Mouse (Mus musculus): ENCODE measurements around the gene Zfp58.
"Not testable (repeated sequence)": the region's sequence is repeated elsewhere in the genome, so short reads cannot be mapped to it uniquely, and the experiment has no call there.

The Zfp58 gene

DNA sequence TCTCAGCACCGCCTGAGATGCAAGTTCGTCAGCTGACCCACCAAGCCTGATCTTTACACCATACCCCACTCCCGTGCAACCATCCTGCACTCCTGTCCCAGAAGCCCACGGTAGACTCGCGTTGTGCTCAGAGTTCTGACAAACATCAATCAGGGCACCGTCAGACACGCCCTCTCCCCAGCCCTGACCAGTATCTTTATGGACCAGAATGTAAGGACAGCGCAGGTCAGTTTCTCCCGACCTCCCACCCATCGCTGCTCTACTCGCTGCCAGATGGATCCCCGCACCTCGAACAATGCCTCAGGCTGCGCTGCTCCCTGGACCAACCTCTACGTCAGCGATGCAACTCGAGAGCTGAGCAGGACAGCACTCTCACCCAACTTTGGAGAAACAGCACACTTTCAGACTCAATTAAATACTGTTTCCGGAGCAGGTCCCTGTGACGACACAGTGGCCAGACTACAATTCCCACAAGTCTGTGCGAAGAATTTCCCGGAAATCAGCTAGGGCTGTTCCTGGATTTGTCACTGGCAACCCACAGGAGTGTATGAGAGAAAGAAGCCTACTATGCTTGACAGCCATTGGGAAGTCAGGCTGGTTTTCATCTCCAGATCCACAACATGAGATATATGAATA is at the start of gene Zfp58:
TSS of gene Zfp58 (minus strand) at position 472 of the 636 bp plus-strand sequence.
- peak; percentile 85 for DNase-seq

- DNase-seq: no peak
Observed at GRCm38 (mm10) chr13:67545941-67546340, 45.6 kb upstream of the Zfp58 start.

DNA sequence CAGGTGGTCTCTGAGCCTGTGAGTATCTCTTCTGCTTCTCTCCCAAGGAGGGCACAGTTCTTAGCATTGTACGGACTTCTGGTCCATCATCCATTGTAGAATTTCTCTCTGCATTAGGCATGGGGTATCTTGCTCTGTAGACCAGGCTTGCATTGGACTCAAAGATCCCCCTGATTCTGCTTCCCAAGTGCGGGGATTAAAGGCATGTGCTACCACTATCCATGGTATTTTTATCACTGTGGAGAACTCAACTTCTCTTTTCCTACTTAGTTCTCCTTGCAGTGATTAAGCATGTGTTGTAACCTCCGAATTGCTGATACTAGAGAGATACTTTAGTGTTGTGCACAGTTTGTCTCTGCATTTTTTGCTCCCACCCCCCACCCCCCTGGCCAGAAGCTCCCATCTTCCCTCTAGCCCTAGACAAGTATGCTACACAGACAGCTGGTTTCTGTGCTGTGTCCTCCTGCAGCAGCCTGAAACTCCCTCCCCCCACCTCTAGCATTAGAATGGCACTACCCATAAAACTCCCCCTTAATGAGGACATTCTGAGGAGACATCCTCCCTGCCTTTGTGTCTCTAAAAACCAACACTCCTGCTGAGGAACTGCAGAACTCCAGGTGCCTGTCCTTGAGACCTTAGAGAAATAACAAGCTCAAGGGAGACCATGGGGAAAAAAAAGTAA is 26.8 kb upstream of the Zfp58 start:
- no peak for DNase-seq

- DNase-seq: peak; percentile 94
Observed at GRCm38 (mm10) chr13:67525753-67526410, 25.5 kb upstream of the Zfp58 start, which contains the start of the genes Gm26965 and Zfp87. Gene Gm26965 (minus strand): TSS chr13:67526151. Gene Zfp87 (minus strand): TSS chr13:67526177.

DNA sequence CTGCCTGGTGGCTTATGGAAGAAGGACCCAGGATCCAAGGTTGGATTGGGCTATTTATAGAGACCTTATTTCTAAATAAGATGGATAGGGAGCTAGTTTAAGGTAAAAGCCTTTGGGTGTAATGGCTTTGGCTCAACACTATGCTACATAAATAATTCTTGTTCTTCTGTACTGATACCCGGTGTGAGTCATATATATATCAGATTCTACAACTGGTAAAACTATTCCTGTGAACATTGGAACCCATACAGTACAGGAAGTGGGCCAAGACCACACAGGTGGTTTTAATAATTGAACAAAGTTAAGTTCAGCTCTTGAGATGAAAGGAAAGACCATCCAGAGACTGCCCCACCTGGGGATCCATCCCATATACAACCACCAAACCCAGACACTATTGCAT is 553 bp upstream of the Zfp58 start:
- peak; percentile 24 for DNase-seq

DNA sequence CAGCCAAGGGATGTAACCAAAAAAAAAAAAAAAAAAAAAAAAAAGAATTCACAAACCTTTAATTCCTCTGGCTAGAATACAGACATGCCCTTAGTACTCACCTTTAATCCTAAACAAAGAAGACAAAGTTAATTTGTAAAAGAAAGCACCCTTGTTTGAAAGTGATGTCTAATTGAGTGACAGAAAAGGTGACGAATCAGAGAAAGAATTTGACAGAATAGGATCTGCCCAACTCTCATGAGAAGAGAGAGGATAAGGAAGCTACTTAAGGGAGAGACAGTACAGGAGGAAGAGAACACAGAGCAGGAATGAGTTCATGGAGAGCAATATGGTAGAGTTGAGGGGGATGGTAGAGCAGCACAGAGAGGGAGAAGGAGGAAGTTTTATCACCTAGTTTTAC is 4.7 kb downstream of the Zfp58 start:
- DNase-seq: no peak

DNA sequence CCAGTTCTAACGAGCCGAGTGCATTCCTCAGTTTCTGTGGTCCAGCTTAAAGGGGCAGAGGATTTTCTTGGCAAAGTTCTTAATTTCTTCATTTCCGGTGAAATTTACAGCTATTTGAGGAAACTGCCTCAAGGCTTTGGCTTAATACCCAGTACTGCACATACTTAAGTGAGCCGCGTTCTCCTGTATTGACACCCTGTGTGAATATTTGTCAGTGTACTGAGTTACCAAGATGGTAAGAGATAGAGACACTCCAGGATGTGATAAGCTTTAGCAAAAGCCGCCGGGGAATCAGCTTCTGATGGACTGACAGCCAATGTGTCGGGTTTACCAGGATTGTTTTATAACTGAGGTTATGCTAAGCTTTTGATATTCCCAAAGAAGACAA is 15.9 kb downstream of the Zfp58 start:
- DNase-seq: no peak

DNA sequence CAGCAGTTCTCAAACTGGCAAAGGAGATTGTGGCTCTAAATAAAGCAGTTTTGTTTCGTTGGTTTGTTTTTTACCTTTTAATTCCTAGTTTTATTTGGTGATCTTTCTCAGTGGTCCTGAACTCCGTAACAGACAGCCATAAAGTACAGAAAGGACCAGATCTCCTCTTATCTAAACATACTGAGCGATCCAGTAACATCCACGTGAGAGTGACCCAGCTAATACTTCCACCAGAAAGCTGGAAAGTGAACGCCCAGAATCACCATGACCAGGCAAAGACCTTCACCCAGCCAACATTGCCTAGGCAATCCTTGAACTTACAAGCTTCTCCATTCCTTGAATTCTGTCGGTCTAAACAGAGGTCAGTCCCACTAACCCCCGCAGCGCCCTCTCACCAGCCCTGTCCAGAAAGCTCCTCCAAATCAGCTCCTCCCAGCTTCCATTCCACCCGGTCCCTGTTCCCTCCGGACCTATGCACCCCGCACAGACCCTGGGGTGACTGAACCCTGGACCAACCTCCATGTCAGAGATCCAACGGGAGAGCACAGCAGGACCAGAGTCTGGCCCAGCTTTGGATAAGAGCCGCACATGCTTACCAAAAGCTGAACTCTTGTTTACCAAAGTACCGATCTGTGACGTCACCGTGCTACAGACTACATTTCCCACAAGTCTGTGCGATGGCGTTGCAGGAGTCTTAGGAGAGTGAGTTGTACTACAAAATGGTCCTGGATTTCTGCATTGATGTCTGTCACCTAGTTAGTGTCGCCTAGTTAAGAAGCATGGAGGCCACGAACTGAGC is 16.5 kb downstream of the Zfp58 start, which contains the start of gene Zfp874b:
TSS of gene Zfp874b (minus strand) at position 634 of the 799 bp plus-strand sequence.
- DNase-seq: peak; percentile 91

GRCm38 (mm10) chr13:67481528-67481927 is 18.8 kb downstream of the Zfp58 start:
- DNase-seq: no peak

DNA sequence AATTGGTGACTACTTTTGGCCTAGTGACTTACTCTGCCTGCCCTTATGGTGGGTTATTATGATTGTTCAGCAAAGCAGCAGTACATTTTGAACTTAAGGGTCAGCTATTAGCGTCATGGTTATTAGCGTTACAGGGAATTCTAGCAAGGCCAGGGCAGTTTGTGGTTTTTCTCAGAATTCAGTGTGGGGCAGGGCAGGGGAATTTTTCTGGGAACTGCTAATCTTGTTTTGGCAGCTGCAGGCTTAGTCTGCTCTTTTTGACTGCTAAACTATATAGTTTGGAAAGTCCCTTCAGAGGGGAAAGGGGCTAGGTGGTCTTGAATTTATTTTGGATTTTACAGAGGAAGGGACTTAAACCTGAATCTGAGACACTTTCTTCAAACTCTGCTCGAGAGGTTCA is 31.1 kb downstream of the Zfp58 start:
- no peak for DNase-seq

DNA sequence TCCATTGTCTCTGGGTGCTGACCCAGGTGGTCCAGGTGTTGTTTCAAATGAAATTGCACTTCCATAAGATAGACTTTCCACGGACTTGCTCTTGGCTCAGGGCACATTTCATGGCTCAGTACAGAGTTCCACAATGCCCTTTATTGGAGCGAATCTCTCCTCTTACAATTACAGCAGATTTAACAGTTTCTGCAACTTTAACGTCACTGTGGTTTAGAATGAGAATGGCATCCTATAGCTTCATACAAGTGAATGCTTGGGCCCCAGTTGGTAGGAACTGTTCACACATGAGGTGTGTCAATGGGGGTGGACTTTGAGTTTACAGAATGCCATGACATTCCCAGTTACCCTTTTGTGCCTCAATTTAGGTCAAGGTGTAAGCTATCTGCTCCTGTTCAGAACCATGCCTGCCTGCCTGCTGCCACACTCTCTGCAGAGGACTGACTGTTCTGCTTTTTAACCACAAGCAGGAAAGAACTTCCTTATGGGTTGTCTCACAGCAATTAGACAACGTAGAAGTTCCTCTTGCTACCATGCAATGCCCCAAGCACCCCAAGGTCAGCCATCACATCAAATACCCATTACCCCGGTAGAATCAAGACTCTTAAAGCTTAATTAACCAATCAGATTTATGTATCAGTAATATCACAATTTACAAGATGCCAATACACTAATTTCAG is 36.7 kb downstream of the Zfp58 start:
- DNase-seq: not testable (repeated sequence)

DNA sequence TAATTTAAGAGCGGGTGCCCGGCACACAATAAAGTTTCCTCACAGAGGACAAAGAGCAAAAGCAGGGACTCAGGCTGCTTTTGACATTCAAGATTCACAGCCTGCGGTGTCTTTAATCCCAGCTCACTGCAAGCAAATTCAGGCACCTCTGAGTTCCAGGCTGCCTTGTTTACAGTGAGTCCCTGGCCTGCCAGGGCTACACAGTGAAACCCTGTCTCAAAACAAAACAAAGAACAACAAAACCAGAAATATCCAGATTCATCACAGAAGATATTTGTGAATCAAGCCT is 48.4 kb downstream of the Zfp58 start:
- DNase-seq: no peak

- peak; percentile 93 for DNase-seq
Observed at GRCm38 (mm10) chr13:67451172-67452020, 49.0 kb downstream of the Zfp58 start, which contains the start of gene Zfp874a. Gene Zfp874a (minus strand): TSS chr13:67451624.

All from cerebellum, adult 9-11 months (tissue).